Mouse (Mus musculus): Measurements from ENCODE around the gene Ear14.
"Not testable (repeated sequence)": the region's sequence is repeated elsewhere in the genome, so short reads cannot be mapped to it uniquely, and the experiment has no call there.

- TF ChIP-seq CTCF (IDR thresholded peaks at IDR 0.05; ENCODE audit: extremely low read depth, insufficient read depth, low read length), result peak; percentile 53; the same call in 1 of the 2 replicates
- not testable (repeated sequence) for TF ChIP-seq POLR2A (IDR thresholded peaks at IDR 0.05; ENCODE audit: extremely low read depth, insufficient read depth, low read length)
These were observed 30.9 kb upstream of the Ear14 start for GRCm38 (mm10) chr14:51172095-51172865.
